Mouse (Mus musculus) stomach, postnatal 0 days (tissue): Measurements from ENCODE around the gene Zbtb49. TPM values are rescaled to one million over a fixed set of nuclear protein-coding genes. Genes with fewer than 3 reads are reported as not detected.
A peak's percentile ranks its signal among the peaks of the same experiment; 100 is the strongest.

Source experiments
- ATAC-seq: fragments of 200-750 bp; cut with Nextera tagmentation; 2 replicates; pipeline ENCODE4 v1.8.0; 2017; ENCODE audit not compliant: low FRiP score, low TSS enrichment
- DNase-seq: peaks from one replicate; pipeline ENCODE4 v3.0.0-alpha.2; 2016; ENCODE audit warnings: low spot score
- H3K27ac ChIP-seq: fragments of 300-500 bp; sonication (generic); replicated peaks from 2 replicates; pipeline ENCODE4 v1.5.1; 2014; ENCODE audit warnings: mild to moderate bottlenecking, control low read depth
- H3K27me3 ChIP-seq: fragments of 300-500 bp; sonication (generic); 2 replicates; pipeline ENCODE4 v1.6.1; 2014; ENCODE audit warnings: low read length; ENCODE audit not compliant: control insufficient read depth, insufficient read depth
- H3K36me3 ChIP-seq: fragments of 300-500 bp; sonication (generic); 2 replicates; pipeline ENCODE4 v1.6.1; 2014; ENCODE audit warnings: low read length, mixed read lengths; ENCODE audit not compliant: control insufficient read depth, insufficient read depth
- H3K4me1 ChIP-seq: fragments of 300-500 bp; sonication (generic); replicated peaks from 2 replicates; pipeline ENCODE4 v1.6.1; 2014; ENCODE audit warnings: antibody characterized with exemption; ENCODE audit not compliant: control insufficient read depth, insufficient read depth
- H3K4me2 ChIP-seq: fragments of 300-500 bp; sonication (generic); replicated peaks from 2 replicates; pipeline ENCODE4 v1.6.1; 2014; ENCODE audit warnings: low read depth, mild to moderate bottlenecking, control low read depth, moderate library complexity
- H3K4me3 ChIP-seq: fragments of 300-500 bp; sonication (generic); 2 replicates; pipeline ENCODE4 v1.5.1; 2014; ENCODE audit warnings: low read depth, low read length, control low read depth
- H3K9ac ChIP-seq: fragments of 300-500 bp; sonication (generic); 2 replicates; pipeline ENCODE4 v1.6.1; 2014; ENCODE audit warnings: mild to moderate bottlenecking, low read length, control low read depth, mixed read lengths
- H3K9me3 ChIP-seq: fragments of 300-500 bp; sonication (generic); 2 replicates; pipeline ENCODE4 v1.6.1; 2016; ENCODE audit warnings: low read length; ENCODE audit not compliant: control insufficient read depth
- CTCF ChIP-seq: IDR thresholded peaks from 2 replicates; pipeline ENCODE4 v1.5.1; 2016; ENCODE audit warnings: antibody characterized with exemption, low read depth, mild to moderate bottlenecking, moderate library complexity
- EP300 ChIP-seq: optimal IDR thresholded peaks from 2 replicates; pipeline ENCODE3; 2016; ENCODE audit warnings: antibody characterized with exemption
- WGBS: fragments of 180-500 bp; shearing (Covaris S2); extraction: QIAGEN DNeasy Blood & Tissue Kit; methylation state at CpG from one replicate; pipeline ENCODE4 v1.1.7; 2014; 5-methylcytosine and 5-hydroxymethylcytosine counted together
- polyA plus RNA-seq: library from polyadenylated mRNA; unstranded; fragments of >200 nt; fragmentation: Nextera tagmentation; extraction: Ambion mirVana; gene quantifications from 2 replicates; pipeline ENCODE4 v1.2.1, GENCODE M21; 2015

Gene Zbtb49
- polyA plus RNA-seq, 1 experiment from 2014 or later, result 4.2 TPM

DNA sequence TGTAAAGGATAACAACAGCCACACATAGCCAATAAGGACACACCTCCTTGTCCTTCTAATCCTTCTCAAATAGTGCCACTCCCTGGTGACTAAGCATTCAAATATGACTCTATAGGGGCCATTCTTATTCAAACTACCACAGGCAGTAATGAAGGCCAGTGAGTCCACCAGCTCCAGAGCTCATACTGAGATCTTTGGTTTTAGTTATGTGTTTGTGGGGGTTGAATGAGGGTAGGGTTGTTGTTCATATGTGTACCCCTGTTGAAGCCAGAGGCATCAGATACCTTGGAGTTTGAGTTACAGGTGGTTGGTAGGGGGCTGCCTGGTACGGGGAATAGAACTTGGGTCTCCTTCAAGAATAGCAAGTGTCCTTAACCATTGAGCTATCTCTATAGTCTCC, 36.3 kb upstream of the Zbtb49 start:
- no peak overlapping the region for H3K4me2 ChIP-seq
- H3K9me3 ChIP-seq, result no peaks in the 10 kb centered on the region
- ATAC-seq (no peak), DNase-seq (no peak)
- no peaks in the 10 kb centered on the region for H3K36me3 ChIP-seq
- no peaks in the 10 kb centered on the region for H3K27me3 ChIP-seq
- 87% methylated on average over 1 of the region's 1 CpGs for WGBS
- no peak overlapping the region for H3K4me3 ChIP-seq
- TF ChIP-seq EP300 (no peak), CTCF (no peak)
- no peak overlapping the region for H3K9ac ChIP-seq
- H3K4me1 ChIP-seq, result no peaks in the 10 kb centered on the region; the same call in 1 of the 2 replicates
- H3K27ac ChIP-seq, result no peak overlapping the region

DNA sequence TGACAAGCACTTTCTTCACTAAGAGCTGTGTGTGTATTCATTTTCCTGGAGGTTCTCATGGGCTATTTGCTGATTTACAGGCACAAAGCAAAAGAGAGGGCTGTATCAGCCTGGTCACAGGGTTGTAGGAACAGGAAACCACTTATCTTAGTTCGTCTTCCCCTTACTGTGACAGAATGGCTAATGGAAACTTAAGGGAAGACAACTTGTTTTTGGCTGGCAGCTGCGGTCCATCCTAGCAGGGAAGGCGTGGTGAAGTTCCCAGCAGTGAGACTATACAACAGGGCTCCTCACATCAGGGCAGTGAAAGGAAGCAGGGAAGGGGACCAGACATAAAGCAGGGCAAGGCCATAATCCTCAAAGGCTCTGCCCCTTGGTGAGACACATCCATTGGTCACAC, 35.4 kb upstream of the Zbtb49 start:
- no peak for TF ChIP-seq EP300
- TF ChIP-seq CTCF, result no peak
- no peak overlapping the region for H3K4me3 ChIP-seq
- H3K36me3 ChIP-seq, result no peaks in the 10 kb centered on the region
- H3K27ac ChIP-seq, result no peak overlapping the region
- H3K9me3 ChIP-seq, result no peaks in the 10 kb centered on the region
- H3K4me1 ChIP-seq, result no peaks in the 10 kb centered on the region
- H3K27me3 ChIP-seq, result no peaks in the 10 kb centered on the region
- H3K4me2 ChIP-seq, result no peak overlapping the region
- ATAC-seq (no peak), DNase-seq (no peak)
- 74% methylated on average over 3 of the region's 3 CpGs for WGBS
- no peak overlapping the region for H3K9ac ChIP-seq

DNA sequence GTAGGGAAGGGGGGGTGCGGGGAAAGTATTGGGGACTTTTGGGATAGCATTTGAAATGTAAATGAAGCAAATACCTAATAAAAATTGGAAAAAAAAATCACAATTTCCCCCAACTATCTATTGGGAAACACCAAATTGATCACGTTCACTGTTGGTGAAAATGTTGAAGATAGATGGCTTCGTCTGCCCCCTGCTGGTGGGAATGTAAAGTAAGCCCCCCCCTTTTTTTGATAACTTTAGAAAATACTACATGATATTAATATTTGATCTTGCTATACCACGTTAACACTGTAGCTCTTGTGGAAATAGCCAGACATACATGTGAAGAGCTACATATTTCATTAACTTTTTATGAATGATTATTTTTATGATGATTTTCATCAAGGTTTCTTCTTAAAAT, 34.9 kb upstream of the Zbtb49 start:
- H3K9ac ChIP-seq, result no peak overlapping the region
- no peaks in the 10 kb centered on the region for H3K36me3 ChIP-seq
- H3K27ac ChIP-seq, result no peak overlapping the region
- DNase-seq, result no peak
- TF ChIP-seq EP300, result no peak
- peak; percentile 55 for TF ChIP-seq CTCF
- H3K9me3 ChIP-seq, result no peaks in the 10 kb centered on the region
- H3K27me3 ChIP-seq, result no peaks in the 10 kb centered on the region
- ATAC-seq, result no peak
- no peak overlapping the region for H3K4me2 ChIP-seq
- H3K4me1 ChIP-seq, result no peaks in the 10 kb centered on the region
- WGBS, result 35% methylated on average over 4 of the region's 4 CpGs
- H3K4me3 ChIP-seq, result no peak overlapping the region

DNA sequence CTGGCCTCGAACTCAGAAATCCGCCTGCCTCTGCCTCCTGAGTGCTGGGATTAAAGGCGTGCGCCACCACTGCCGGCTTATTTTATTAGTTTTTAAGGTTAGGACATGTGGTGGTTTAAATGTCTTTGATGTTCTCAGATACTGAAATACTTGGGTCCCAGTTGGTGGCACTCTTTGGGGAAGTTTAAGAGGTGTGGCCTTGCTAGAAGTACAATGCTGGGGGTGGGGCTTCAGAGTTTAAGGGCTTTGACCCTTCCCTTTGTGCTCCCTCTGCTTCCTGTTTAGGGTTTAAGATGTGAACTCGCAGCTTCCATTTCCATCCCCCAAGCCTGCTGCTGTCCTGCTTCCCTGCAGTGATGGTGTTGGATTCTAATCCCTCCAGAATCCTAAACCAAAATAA, 21.7 kb upstream of the Zbtb49 start:
- DNase-seq (no peak), ATAC-seq (no peak)
- Histone ChIP-seq H3K27me3 (no peaks in the 10 kb centered on the region), H3K4me3 (no peak overlapping the region), H3K4me2 (no peak overlapping the region), H3K9ac (no peak overlapping the region), H3K9me3 (no peaks in the 10 kb centered on the region), H3K4me1 (no peaks in the 10 kb centered on the region), H3K36me3 (no peaks in the 10 kb centered on the region), H3K27ac (no peak overlapping the region)
- no peak for TF ChIP-seq EP300
- no peak for TF ChIP-seq CTCF
- 81% methylated on average over 6 of the region's 6 CpGs for WGBS

DNA sequence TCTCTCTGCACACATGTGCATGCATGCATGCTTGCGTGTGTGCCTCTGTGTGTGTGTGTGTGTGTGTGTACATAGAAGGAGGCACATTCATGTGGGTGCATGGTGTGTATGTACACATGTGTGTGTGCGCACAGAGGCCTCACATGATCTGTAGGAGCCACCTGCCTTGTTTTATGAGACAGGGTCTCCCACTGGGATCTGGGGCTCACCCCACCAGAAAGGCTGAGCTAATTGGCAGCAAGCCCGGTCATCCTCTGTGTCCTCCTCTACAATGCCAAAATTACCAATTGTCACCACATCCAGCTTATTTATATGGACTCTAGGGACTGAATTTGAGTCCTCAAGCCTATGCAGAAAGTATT, 21.2 kb upstream of the Zbtb49 start:
- no peaks in the 10 kb centered on the region for H3K27me3 ChIP-seq
- H3K9me3 ChIP-seq, result no peaks in the 10 kb centered on the region
- H3K36me3 ChIP-seq, result no peaks in the 10 kb centered on the region
- no peak for DNase-seq
- H3K9ac ChIP-seq, result no peak overlapping the region
- TF ChIP-seq CTCF (no peak), EP300 (no peak)
- no peak for ATAC-seq
- H3K4me1 ChIP-seq, result no peaks in the 10 kb centered on the region
- no peak overlapping the region for H3K27ac ChIP-seq
- no peak overlapping the region for H3K4me3 ChIP-seq
- WGBS, result 81% methylated on average over 3 of the region's 3 CpGs
- no peak overlapping the region for H3K4me2 ChIP-seq

DNA sequence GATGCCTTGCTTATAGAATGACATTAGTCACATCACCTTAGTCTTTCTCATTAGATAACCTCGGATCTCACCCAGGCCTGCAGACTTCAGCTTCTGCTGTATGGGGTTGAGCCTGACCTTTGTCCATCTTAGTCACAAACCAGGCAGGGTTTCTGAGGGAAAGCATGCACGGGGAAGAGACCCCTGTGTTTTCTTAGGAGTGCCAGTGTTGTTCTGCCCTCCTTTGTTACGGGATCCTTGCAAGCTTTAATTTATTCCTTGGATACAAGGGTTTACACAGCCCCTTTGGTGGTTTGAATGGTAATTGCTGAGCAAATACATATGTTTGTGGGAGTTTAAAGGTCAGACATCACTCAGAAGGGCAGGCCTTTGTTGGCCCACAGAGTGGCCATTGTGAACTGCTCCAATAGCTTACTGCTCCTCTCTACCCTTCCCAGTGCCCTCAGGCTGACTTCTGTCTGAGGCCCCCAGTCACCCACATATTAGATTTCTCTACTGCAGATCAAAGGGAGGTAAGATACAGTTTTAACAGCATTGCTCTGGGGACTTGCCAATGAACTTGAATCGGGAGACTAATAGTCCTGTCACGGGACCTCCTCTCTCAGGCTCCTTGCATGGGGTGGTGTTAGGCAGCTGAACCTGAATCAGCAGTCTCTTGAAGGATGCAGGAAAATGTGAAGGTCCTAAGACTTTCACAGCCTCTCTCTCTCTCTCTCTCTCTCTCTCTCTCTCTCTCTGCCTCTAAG, 20.6 kb upstream of the Zbtb49 start:
- Histone ChIP-seq H3K27ac (no peak overlapping the region), H3K9me3 (no peaks in the 10 kb centered on the region), H3K4me3 (no peak overlapping the region), H3K4me1 (no peaks in the 10 kb centered on the region), H3K36me3 (no peaks in the 10 kb centered on the region), H3K4me2 (no peak overlapping the region), H3K27me3 (no peaks in the 10 kb centered on the region), H3K9ac (no peak overlapping the region)
- no peak for TF ChIP-seq EP300
- TF ChIP-seq CTCF, result no peak
- ATAC-seq (no peak), DNase-seq (no peak)
- 41% methylated on average over 5 of the region's 5 CpGs for WGBS
